Mouse (Mus musculus) hematopoietic stem cell, adult 5-6 weeks (primary cell): ENCODE data around the gene Hcrtr2. TPM values are rescaled to one million over a fixed set of nuclear protein-coding genes. Genes with fewer than 3 reads are reported as not detected.

Source experiments
- ATAC-seq, 2 experiments: fragments of 125-278 bp in 1 of 2; replicated peaks in 1 of 2; 2 replicates each; pipeline ENCODE4 v1.8.0; 2016 to 2017; ENCODE audit warnings: inconsistent platforms in 2 of 2, mild to moderate bottlenecking in 2 of 2, moderate number of reproducible peaks in 2 of 2, low read depth in 1 of 2, moderate TSS enrichment in 1 of 2; ENCODE audit not compliant: low FRiP score in 2 of 2, poor library complexity in 2 of 2, severe bottlenecking in 2 of 2, insufficient read depth in 1 of 2, low TSS enrichment in 1 of 2
- total RNA-seq: library from RNA; stranded (forward); fragments of 172-1452, 232-1000 nt; gene quantifications from 2 replicates; pipeline ENCODE4 v1.2.3, GENCODE M21; 2017

The Hcrtr2 gene
- total RNA-seq, 1 experiment from 2014 or later = not detected

GRCm38 (mm10) chr9:76242322-76242721 lies 81.3 kb downstream of the Hcrtr2 start:
- no peak for ATAC-seq

- no peak for ATAC-seq
Observed at GRCm38 (mm10) chr9:76237946-76238345, 85.7 kb downstream of the Hcrtr2 start.

GRCm38 (mm10) chr9:76237243-76237642 lies 86.4 kb downstream of the Hcrtr2 start:
- ATAC-seq = no peak

- peak; percentile 77 to 83 for ATAC-seq
Observed at GRCm38 (mm10) chr9:76236626-76237025, 87.0 kb downstream of the Hcrtr2 start.

GRCm38 (mm10) chr9:76235945-76236503 lies 87.6 kb downstream of the Hcrtr2 start:
- ATAC-seq = peak; percentile 69 to 81

- ATAC-seq = no peak
Observed at GRCm38 (mm10) chr9:76234899-76235298, 88.8 kb downstream of the Hcrtr2 start.

- peak; percentile 99 to 100 for ATAC-seq
Observed at GRCm38 (mm10) chr9:76230400-76230799, 93.3 kb downstream of the Hcrtr2 start.

GRCm38 (mm10) chr9:76217178-76217975 lies 106.3 kb downstream of the Hcrtr2 start:
- no peak for ATAC-seq

GRCm38 (mm10) chr9:76214678-76215077 lies 109.0 kb downstream of the Hcrtr2 start:
- no peak for ATAC-seq

- ATAC-seq = no peak
Observed at GRCm38 (mm10) chr9:76213557-76213956, 110.1 kb downstream of the Hcrtr2 start, which contains the start of gene Gfral. Gene Gfral (minus strand): TSS chr9:76213657.

GRCm38 (mm10) chr9:76196917-76197316 lies 126.7 kb downstream of the Hcrtr2 start:
- no peak for ATAC-seq

- ATAC-seq = no peak
Observed at GRCm38 (mm10) chr9:76179221-76179620, 144.4 kb downstream of the Hcrtr2 start.

Other genes starting within 250 kb of the Hcrtr2 start
- gene Gfral, start 110.2 kb downstream of the Hcrtr2 start, total RNA-seq = not detected in 2 replicates
- 0.44 TPM in 1 of 2 replicates, not detected in the other for gene Fam83b, start 243.3 kb upstream of the Hcrtr2 start, total RNA-seq